Mouse (Mus musculus): ENCODE data around the gene Olfr71.
A peak's percentile ranks its signal among the peaks of the same experiment; 100 is the strongest.

Olfr71 gene

DNA sequence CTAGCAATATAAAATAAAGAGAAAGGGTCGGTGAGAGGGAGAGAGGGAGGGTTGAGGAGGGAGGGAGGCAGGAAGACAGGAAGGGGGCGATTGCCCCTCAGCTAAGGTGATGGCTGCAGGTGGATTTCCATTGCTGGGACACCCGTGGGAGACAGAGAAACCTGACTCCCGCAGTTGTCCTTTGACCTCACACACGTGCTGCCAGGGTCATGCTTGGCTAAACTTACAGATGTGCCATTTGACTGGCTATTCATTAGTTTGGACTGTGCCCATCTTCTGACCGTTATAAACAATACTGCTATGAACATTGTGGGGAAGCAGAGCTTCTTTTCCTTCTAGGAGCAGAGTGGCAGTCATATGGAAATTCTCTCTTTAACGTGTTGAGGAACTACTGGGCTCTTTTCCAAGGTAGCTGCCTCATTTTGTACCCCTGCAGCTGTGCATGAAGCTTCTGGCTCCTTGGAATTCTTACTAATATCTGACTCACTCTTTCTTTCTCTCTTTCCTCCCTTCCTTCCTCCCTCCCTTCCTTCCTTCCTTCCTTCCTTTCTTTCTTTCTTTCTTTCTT, 3.7 kb upstream of the Olfr71 start:
- no peak for DNase-seq (ENCODE audit: low read depth)

- peak; percentile 69 for DNase-seq (ENCODE audit: low read depth)
These were observed 1.8 kb upstream of the Olfr71 start for GRCm38 (mm10) chr4:43711821-43712220.

DNA sequence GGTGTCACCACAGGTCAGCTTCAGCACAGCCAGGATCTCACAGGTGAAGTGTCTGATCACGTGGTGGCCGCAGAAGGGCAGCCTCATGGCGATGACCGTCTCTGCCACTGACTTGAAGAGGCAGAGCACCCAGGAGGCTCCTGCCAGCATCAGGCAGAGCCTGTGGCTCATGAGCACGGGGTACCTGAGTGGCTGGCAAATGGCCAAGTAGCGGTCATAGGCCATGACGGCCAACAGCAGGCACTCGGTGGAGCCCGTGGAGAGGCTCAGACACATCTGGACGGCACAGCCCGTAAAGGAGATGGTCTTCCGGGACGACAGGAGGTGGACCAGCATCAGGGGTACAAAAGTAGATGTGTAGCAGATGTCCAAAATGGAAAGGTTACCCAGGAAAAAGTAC, 4.1 kb downstream of the Olfr71 start:
- DNase-seq (ENCODE audit: low read depth) = no peak

GRCm38 (mm10) chr4:43703851-43704250, 6.2 kb downstream of the Olfr71 start:
- DNase-seq (ENCODE audit: low read depth) = no peak

- no peak for DNase-seq (ENCODE audit: low read depth)
These were observed 6.6 kb downstream of the Olfr71 start for GRCm38 (mm10) chr4:43703439-43703838.

- no peak for DNase-seq (ENCODE audit: low read depth)
These were observed 9.3 kb downstream of the Olfr71 start, which contains the start of gene Olfr70 for GRCm38 (mm10) chr4:43700707-43701106. Olfr70 (minus strand) TSS chr4:43700807.

DNA sequence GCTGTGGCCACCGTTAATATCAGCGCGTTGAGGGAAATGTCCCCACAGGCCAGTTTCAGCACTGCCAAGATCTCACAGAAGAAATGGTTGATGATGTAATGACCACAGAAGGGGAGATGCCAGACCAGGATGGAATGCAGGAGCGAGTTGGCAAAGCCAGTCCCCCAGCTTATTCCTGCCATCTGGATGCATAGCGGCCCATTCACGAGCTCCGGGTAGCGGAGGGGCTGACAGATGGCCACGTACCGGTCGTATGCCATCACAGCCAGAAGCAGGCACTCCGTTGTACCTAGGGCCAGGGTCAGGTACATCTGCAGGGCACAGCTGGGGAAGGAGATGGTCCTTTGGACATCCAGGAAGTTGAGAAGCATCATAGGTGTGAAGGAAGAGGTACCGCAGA, 13.5 kb downstream of the Olfr71 start:
- DNase-seq (ENCODE audit: low read depth) = no peak

DNA sequence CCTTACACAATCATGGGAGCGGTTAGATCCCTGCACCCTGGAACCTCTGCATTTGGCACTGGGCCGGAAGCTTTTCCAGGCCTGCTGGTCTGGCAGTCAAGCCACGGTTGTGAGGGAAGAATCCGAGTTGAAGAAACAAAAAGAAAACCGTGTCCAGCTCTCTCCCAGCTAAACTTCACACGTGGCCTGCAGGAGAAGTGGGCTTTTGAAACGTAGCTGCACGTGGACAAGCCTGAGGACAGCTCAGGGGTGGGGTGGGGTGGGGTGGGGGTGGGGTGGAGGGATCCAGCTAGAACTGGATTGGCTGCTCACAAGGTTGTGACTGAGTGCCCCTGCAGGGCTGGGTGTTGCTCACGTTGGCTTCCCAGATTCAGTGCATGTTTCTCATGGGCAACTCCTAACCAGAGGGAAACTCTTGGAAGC, 14.8 kb downstream of the Olfr71 start:
- no peak for DNase-seq (ENCODE audit: low read depth)

DNA sequence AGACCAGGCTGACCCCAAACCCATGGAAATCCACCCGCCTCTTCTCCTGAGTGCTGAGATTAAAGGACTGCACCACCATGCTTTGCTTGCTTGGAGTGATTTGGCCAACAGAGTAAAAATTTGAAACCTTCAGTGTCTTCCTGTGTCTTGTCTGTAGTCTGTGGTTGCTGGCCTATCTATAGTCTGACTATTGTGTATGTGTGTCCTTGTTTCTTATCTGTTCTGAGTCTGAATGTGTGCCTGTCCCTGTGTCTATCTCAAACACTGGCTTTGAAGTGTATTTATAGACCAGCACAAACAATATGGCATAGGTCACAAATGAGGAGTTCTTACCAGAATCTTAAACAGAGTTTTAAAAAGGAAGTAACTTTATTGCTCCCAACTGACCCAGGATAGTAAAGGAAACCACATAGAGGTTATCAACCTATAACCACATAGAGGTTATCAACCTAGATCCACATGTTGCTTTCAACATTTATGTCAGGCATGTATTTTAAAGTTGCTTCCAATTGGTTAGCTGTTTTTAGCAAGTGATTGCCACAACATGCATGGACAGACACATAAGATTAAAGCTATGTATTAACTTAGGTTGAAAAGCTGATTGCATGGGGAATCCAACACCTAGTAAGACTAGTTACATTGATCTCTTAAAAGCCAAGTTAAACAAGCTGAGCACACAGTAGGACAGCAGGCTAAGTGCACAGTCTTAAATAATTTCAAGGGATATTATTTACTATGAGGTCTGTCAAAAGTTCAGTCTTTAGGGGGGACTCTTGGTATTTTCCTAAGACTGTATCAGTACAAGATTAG, 15.4 kb downstream of the Olfr71 start:
- peak; percentile 84 for DNase-seq (ENCODE audit: low read depth)

DNA sequence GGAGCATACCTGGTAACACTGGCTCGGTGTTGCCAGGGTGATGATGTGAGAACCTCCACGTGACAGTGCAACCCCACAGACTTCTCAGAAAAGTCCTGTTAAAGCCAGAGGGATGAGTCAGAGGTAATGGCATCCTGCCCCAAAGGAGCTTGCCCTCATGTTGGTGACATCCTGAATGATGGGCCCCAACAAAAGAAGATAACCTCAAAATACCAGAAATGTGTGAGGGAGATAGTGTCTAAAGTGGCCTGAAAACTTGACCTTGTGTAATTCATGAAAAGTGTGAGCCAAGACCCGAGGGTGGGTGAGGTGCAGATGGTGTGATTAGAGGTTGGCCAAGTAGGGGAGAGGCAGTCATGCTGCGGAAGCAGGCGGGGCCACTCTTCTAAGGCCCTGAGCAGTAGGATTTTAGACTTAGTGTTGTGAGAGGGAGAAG, 16.2 kb downstream of the Olfr71 start:
- DNase-seq (ENCODE audit: low read depth) = peak; percentile 96

DNA sequence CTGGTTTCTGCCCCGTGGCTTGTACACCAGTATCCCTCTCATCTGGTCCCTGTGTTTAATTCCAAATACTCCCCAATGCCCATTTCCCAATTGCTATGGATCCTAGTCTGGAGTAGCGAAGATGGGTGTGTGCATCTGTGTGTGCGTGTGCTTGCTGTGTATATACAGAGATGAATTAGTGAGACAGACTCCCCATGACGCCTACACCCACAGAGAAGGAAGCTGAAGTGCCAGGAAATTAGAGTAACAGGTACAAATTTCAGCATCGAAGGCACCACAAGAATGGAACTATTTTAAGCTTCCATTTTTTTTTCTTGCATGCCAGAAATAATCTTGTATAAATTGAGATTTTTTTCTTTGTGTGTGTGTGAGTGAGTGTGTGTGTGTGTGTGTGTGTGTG, 19.0 kb downstream of the Olfr71 start:
- no peak for DNase-seq (ENCODE audit: low read depth)

DNA sequence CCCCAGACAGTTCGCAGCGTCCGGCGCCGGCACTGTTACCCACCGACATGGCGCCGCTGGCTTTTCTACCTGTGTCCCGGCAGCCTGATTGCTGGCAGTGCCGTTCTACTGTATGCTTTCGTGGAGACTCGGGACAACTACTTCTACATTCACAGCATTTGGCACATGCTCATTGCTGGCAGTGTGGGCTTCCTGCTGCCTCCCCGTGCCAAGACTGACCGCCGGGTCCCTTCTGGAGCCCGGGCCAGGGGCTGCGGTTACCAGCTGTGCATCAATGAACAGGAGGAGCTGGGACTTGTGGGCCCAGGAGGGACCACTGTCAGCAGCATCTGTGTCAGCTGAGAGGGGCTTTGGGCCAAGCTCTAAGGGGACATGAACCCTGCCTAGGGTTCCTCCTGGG, 20.0 kb downstream of the Olfr71 start:
- no peak for DNase-seq (ENCODE audit: low read depth)

GRCm38 (mm10) chr4:43679416-43680043, 30.5 kb downstream of the Olfr71 start:
- DNase-seq (ENCODE audit: low read depth) = no peak

DNA sequence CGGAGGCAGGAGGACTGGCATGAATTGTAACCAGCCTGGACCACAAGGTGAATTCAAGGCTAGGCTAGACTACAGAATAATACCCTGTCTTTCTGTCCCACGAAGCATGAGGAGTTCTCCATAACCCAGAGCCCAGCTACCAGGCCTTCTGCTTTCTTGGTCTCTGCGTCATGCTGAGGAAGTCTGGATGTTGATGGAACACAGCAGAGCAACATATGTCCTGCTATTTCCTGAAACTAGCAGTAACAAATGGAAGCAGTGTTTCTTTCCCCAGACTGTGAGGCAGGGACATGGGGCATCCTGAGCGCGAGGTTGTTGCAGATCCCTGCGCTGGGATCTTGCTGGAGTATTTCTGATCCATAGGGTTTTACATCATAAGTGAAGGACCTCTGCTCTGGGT, 31.5 kb downstream of the Olfr71 start:
- no peak for DNase-seq (ENCODE audit: low read depth)

GRCm38 (mm10) chr4:43675608-43676007, 34.4 kb downstream of the Olfr71 start:
- no peak for DNase-seq (ENCODE audit: low read depth)

DNA sequence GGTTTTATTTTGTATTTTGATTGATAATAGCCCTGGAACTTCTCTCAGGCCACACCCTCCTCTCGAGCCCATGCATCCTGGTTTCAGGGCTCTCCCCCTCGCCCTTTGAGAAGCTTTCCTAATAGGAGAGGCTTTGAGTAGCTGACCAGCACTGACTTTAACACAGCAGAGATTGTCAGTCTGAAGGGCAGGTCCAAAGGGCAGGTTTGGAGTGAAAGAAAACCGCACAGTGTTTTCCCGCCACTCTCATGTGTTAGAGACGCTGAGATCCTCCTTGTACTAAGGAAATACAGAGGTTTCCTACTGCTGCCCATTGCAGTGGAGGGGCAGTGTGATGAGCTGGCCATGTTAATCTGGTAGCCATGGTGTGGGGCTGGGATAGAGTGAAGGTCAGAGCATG, 35.1 kb downstream of the Olfr71 start:
- DNase-seq (ENCODE audit: low read depth) = no peak

- no peak for DNase-seq (ENCODE audit: low read depth)
These were observed 36.4 kb downstream of the Olfr71 start for GRCm38 (mm10) chr4:43673703-43674102.

DNA sequence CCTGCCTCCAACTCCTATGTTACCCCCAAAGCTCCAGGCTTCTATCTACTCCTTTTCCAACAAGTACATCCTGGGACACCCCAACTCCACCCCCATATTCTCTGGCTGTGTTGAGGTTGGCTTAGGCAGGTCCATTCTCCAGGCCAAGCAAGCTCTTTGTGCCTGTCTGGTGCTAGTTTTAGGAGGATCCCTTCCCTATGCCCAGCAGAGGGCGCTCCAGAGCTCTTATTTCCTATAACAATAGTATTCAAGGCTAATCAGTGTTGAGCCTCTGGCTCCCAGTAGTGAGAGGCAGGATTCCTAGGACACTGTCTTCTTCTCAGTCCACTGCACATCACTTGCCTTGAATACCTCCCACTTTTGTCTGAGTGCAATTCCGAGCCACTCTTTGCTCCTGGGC, 38.0 kb downstream of the Olfr71 start:
- peak; percentile 86 for DNase-seq (ENCODE audit: low read depth)

GRCm38 (mm10) chr4:43669428-43669794, 40.6 kb downstream of the Olfr71 start:
- peak; percentile 11 for DNase-seq (ENCODE audit: low read depth)

DNA sequence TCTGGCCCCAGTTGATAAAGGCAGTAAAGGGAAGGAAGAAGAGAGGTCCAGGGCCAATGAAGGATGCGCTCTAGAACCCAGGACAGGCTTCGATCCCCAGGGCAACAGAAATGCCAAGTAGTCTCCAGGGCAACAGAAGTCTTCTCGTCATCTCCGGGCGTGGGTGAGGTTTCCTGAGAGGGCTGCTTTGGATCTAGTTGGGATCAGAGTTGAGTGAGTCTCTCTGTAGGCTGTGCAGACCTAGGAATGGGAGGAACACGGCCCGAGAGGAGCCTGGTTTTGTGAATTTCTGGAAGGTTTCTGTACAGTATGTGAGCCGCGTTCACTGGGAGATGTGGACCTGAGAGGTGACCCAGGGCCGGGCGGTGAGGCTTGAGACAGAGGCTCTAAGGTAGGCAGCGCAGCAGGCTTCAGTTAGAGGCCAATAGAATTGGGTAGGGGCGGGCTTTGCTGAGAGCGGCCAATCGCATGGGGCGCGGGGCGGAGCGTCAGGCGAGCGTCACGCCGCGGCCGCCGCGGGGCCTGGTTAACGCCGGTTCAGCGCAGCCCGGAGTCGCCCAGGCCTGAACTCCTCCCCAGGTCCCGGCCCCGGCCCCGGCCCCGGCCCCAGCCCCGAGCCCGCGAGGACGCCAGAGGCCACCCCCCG, 41.1 kb downstream of the Olfr71 start, which contains the start of the genes Tmem8b and Fam221b:
Tmem8b (plus strand) TSS at position 190 of the 646 bp plus-strand sequence.
Fam221b (minus strand) TSS at position 364 of the 646 bp plus-strand sequence.
- peak; percentile 75 for DNase-seq (ENCODE audit: low read depth)

- DNase-seq (ENCODE audit: low read depth) = peak; percentile 64
These were observed 43.6 kb downstream of the Olfr71 start for GRCm38 (mm10) chr4:43666412-43666811.

DNA sequence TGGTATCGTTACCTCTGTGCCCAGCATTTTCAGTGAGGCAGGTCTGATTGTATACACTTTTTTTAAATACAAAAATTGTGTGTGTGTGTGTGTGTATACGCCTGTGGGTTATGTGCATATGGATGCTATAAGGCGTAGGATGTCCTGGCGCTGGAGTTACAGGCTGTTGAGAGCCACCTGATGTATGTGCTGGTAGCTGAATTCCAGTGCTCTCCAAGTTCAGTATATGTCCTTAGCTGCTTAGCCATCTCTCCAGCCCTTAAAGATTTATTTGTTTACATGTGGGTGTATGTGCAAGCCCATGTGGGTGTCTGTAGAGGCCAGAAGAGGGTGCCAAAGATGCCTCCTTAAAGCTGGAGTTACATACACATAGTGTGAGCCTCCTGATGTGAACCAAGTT, 52.9 kb downstream of the Olfr71 start:
- peak; percentile 66 for DNase-seq (ENCODE audit: low read depth)
